Mouse (Mus musculus) E14TG2a.4 (cell line): Measurements from ENCODE around the gene Foxe1.

Experiments used
- CTCF ChIP-seq: conservative IDR thresholded peaks from 2 replicates; pipeline ENCODE4 v1.5.1; 2014; ENCODE audit warnings: low read length
- NANOG ChIP-seq: IDR thresholded peaks from 2 replicates; pipeline ENCODE4 v1.6.1; 2014; ENCODE audit warnings: borderline replicate concordance, low read length, mixed read lengths
- POU5F1 ChIP-seq: IDR thresholded peaks from 2 replicates; pipeline ENCODE4 v1.6.1; 2014; ENCODE audit warnings: low read length, borderline replicate concordance

DNA sequence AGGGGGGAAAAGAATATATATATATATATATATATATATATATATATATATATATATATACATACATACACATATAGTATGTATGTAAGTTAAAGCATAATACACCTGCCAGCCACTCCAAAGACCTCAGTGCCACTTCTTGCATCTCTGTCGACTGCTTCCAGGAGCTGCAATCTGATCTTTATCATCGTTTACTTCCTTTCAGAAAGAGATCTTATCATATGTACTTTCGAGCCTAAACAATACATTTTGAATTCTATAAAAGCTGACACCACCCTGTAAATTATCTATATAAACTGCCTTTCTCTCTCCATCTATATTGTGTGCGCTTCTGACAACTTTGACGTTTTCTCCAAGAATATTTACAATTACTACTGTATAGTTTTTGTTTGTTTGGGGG, 45.1 kb downstream of the Foxe1 start:
- TF ChIP-seq CTCF (no peak), POU5F1 (no peak), NANOG (no peak)
